Mouse (Mus musculus): ENCODE measurements around the gene Kcnq5.

Kcnq5 gene

GRCm38 (mm10) chr1:21961251-21962082 lies at the start of gene Kcnq5:
Gene Kcnq5, minus strand, starts transcription at chr1:21961942.
- peak in 1 of 2 experiments; percentile 11 for DNase-seq

- no peak for DNase-seq
Measured at GRCm38 (mm10) chr1:21979755-21980154, 18.0 kb upstream of the Kcnq5 start.

DNA sequence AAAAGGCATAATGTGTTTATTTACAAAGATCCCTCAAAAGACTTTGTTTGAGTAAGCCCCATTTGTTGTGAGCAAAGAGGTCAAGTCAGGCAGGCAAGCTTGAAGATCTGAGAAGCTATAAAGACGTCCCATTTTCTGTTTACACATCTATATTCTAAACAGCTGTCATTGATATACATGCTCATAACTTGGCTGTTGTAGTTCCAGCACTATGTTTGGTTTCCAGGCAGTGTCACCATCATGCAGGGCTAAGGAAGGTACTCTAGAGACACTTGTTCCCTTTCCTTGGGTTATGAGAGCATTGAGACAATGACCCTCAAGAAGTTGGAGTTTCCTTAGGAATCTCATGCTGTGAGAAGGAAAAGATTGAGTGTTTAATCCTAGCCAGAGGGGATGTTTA lies 17.6 kb upstream of the Kcnq5 start:
- no peak for DNase-seq

- DNase-seq: no peak
Measured at GRCm38 (mm10) chr1:21974040-21974439, 12.3 kb upstream of the Kcnq5 start.

DNA sequence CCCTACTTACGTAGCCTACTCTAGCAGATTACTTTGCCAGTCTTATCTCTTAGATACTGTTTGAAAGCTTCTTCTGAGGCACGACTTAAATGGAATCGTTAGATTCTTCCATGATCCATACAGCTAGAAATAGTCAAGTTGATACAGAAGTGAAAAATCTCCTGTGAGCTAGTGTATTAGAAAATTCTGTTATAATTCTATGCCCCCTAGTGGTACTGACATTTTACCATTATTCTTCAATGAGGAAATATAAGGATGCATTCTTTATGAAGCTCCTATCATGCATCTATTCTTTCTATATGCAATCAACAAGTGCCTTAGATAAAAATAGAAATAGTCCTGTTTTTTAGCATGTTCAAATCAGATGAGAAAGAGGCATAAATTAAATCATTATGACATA lies 5.4 kb upstream of the Kcnq5 start:
- no peak for DNase-seq

DNA sequence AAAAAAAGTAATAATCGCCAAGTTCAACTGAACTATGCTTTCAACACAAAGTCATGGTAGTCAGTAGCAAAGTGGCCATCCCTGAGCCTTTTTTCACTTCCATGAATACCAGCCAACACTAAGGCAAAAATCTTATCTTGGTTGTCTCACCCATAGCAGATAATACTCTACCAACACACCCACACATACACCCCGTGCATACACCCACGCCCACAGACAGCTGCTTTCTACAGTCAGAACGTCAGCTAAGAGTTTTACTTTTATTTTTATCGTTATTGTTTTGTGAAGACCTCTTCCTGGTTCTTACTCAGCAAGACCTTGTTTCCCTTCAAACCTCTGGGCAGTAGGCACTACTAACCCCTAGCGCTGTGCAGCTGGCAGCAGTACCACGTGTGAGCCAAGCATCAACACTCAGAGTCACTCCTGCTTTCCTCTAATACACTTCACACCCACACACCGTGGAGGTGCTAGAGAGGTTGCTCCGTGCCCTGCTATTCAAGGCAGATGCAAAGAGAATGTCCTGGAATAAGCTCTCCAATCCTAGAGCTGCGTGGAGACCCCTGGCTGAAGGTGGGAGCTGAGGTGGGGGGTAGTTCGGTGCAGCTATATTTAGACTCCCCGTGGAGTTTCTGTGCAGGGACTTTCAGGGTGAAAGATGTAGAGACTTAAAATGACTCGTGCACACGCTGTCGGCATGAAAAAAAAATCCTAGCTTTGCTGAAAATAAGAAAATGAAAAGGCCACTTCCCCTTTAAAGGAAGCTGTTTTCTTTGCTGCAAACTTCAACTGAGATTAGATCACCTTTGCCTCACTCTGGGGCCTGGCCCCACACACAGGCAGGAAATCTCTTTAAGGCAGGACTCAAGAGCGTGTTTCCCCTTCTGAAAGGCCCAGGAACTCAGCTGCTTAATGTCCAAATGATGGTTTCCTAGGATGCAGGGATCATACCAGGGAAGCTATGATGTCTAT lies 1.4 kb upstream of the Kcnq5 start:
- no peak for DNase-seq

DNA sequence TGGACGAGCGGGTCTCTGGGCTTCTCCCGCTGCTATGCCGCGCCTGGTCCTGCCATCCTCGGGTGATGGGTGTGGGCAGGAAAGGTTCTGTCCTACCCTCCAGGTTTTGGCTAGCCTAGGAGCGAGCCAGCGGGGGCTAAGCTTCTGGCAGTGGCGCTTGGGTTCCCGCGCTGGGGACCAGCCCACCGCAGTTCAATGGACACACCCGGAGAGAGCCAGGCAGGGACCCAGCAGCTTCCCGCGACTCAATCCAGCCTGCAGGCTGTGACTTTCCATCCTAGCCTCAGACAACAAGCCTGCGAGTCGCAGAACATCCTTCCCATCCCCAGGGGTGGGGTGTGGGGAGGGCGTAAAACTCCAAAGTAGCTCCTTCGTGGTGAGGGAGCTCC lies 335 bp upstream of the Kcnq5 start:
- DNase-seq: no peak

DNA sequence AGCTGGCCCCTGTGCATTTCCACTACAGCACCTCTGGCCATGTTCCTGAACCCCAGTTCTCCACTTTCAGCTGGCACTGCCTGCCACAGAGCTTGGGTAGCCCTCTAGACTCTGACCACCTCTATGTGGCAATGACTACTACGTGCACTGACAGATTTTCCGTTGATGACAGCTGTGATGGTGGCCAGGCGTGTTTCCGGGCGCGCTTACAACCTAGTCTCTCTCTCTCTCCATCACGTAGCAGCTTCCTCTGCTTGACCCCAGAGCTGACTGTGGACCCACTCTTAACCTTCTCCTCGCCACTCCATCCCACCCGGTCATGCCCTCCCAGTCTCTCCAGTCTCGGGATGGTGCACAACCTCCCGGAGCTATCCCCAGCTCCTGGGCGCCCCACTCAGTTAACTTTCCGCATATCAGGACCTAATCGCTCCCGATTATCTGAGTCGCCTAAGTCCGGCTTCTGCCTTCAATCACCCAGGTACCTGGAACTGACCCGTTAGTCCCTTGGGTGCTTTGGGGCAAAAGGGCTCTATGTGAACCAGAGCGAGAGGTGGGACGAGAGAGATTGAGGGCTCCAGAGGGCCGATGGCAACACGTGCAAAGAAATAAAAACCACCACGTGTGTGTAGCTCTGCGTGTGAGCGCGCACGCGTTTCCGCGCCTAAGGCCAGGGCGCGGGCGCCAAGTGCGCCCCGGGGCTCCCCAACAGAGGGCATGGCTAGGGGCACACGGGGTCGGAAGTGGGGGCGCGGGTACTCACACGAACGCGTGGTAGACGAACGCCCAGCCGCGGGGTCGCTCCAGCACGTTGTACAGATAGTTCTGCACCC lies 1.1 kb downstream of the Kcnq5 start:
- no peak for DNase-seq

GRCm38 (mm10) chr1:21959648-21960285 lies 2.0 kb downstream of the Kcnq5 start:
- no peak for DNase-seq

DNA sequence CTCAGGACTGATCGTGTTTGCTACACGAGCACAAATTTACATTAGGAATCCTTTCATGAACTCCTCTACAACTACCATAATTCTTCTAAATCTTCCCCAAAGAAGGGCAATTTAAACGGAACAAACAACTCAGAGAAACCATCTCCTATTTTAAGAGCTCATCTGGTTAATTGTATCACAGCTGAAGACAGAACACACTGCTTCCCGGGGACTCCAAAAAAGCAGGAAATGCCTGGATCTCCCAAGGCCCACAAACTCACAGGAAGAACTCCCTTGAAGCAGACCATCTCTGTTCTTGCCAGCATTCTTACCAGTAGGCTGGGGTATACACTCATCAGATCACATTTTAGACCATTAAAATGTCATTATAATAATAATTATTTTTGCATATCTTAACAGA lies 3.7 kb downstream of the Kcnq5 start:
- DNase-seq: no peak

GRCm38 (mm10) chr1:21940831-21941230 lies 20.9 kb downstream of the Kcnq5 start:
- no peak for DNase-seq

DNA sequence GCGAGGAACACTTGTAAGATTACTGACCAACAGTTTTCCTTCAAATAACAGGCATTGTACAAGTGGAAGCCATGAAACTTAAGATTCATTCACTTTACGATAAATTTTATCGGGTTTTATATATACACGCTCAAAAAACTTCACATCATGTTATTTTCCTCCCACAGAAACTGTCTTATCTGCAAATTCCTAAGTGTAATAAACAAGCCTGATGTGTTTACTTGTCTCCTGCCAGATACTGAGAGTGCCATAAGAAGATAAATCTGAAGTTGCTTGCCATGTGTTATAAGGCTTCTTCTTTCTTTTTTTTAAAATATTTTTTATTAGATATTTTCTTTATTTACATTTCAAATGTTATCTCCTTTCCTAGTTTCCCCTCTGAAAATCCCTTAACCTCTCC lies 34.6 kb downstream of the Kcnq5 start:
- no peak for DNase-seq

DNA sequence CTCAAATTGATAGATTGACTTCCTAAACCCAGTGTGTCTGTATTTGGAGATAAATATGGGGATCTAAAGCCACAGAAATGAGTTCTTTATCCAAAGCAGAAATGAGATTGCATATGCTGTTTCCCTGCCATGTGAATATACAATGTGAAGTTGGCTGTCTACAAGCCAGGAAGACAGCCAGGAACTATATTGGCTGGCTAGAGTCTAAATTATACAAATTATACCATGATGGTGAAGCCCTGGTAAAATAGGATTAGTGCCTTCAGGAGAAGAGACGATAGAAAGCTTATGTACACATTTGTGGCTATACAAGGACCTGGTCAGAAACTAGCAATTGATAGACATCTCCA lies 38.5 kb downstream of the Kcnq5 start:
- no peak for DNase-seq

GRCm38 (mm10) chr1:21922578-21923292 lies 39.0 kb downstream of the Kcnq5 start:
- DNase-seq: no peak

- no peak for DNase-seq
Measured at GRCm38 (mm10) chr1:21919276-21919675, 42.5 kb downstream of the Kcnq5 start.

DNA sequence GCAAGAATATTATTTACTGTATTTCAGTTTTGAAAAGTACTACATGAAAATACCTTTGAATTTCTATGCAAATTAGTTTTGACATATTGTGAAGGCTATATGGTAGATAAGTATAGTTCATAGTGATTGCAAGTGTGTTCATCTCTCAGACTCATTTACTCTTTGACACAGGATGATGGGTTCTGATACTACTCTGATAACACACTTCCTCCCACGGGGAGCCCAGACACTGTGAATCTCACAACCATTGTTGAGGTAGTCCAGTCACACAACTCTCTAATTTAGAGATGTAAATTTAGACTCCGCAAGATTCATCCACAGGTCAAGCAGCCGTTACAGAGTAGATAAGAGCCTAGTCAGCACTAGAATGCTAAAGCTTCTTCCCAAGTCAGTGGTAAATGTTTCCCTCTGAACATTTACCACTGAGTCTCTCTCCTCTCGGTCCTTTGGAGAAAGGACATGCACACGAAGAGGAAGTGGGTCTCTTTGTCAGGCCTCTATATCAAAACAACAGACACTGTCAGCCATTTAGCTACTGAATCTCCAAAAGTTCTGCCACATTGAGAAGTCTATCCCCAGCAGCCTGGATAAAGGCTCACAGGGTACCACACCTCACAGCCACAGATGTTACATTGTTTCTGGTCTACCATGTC lies 65.5 kb downstream of the Kcnq5 start:
- no peak for DNase-seq

DNA sequence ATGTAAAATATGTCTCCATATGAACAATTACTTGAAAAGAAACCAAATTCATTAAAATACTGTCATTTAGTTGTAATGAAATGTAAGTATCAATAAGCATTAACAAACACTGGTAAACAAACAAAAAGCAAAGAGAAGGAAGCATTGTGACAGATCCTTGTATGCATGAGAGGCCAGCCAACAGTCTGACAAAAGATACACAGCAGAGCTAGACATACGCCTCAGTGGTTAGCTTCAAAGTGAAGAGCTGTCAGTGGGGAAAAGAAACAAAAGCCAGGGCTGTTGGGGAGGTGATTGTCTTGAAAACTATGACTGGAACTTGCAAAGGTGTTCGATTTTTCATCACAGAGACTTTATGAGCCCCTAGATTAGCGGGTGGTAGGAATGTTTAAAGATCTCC lies 78.0 kb downstream of the Kcnq5 start:
- DNase-seq: no peak

DNA sequence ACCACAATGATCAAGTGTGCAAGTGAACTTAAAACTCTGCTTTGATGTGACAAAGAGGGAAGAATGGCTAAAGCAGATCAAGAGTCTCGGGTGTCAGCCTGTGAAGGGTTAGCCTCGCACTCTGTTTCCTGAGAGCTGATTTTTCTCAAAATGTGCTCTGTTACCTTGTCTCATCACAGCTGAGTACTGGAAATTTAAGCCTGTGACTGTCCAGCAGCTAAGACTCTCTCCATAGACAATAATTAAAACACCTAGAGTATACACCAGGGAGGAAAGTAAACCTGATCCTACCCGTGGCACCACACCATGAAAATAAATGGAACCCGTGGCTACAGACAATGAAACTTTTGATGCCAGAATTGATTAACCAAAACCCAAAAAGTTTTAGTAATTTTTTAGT lies 90.9 kb downstream of the Kcnq5 start:
- DNase-seq: no peak

DNA sequence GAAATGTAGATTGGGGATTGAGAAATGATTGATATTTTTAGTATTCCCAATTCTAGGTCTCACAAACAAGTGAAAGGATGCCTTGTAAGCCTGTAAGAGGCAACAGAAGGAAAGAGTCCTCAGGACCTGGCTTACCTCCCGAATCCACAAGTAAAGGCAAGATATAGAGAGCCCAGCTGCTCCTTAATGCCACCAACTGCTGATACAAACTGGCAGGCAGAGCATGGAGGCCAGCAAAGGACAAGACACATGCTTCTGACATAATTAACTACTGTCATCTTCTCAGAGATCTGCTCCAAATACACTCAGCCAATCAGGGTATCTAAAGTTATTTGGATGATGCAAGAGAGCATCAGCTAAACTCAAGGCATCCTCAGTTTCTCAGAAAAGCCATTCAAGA lies 93.3 kb downstream of the Kcnq5 start:
- DNase-seq: no peak

DNA sequence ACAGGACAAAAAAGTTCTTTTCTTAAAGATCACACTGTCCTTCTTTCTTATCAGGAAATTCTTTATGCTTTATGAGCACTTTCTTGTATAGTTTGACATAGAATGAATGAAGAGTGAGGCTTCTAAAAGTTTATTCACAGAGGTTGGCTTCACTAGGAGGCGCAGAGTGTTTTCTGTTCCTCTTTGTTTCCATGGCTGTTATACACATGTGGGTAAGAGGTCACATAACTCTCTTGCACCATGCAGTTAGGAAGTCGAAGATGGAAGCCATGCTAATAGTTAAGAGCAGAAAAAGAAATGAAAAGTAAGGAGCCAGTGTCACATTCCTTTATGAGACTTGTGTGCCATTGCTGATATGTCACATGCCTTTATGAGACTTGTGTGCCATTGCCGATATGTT lies 105.3 kb downstream of the Kcnq5 start:
- DNase-seq: no peak

- no peak for DNase-seq
Measured at GRCm38 (mm10) chr1:21838534-21838933, 123.2 kb downstream of the Kcnq5 start.

All from kidney, adult 8-10 months (tissue).